Comparison of ENCODE assay signal across 14 mouse cellular contexts in the genomic region with DNA sequence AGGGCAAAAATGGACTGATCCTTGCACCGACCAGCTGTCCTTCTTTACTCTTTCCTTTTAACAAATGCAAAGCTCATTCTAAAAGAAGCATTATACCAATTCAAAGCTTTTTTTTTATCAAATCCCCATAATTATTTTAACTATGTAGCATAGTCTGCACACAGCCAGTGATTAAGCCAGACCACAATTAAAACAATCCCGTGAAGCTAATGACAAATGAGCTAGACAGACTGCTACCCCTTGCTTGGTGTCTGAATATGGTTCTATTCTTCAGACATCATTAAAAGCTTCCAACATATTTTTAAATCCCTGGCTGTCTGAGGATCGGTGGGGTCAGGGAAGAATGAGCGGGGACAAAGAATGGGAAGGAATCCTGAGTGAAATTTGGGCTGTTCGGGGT.
"Had no signal": no experiment of that assay in that cellular context is flagged by ENCODE, and none has a peak within 500 bp of the region (broad histone marks: within the 10 kb centered on the region; RNA-seq: fewer than 3 reads in every experiment).

No protein-coding gene starts in this region.

- H3K9me3 ChIP-seq: midbrain, embryonic 13.5 days; midbrain, embryonic 15.5 days; neural tube, embryonic 12.5 days; stomach, embryonic 15.5 days had no signal

- H3K4me2 ChIP-seq: lung, embryonic 14.5 days; midbrain, embryonic 11.5 days; midbrain, embryonic 13.5 days; midbrain, embryonic 15.5 days; neural tube, embryonic 12.5 days; stomach, embryonic 15.5 days had no signal

- H3K9ac ChIP-seq: lung, embryonic 14.5 days; midbrain, embryonic 13.5 days; midbrain, embryonic 15.5 days; neural tube, embryonic 12.5 days; stomach, embryonic 15.5 days had no signal

- H3K36me3 ChIP-seq: midbrain, embryonic 13.5 days; midbrain, embryonic 15.5 days; neural tube, embryonic 12.5 days; stomach, embryonic 15.5 days had no signal

- H3K27ac ChIP-seq: midbrain, embryonic 13.5 days; midbrain, embryonic 15.5 days; neural tube, embryonic 12.5 days; stomach, embryonic 15.5 days; stomach, postnatal 0 days had no signal

- H3K4me3 ChIP-seq: midbrain, embryonic 13.5 days; midbrain, embryonic 15.5 days; neural tube, embryonic 12.5 days; stomach, embryonic 15.5 days had no signal

- ATAC-seq: midbrain, embryonic 13.5 days; midbrain, embryonic 15.5 days had no signal

- H3K4me1 ChIP-seq: midbrain, embryonic 13.5 days; midbrain, embryonic 15.5 days; neural tube, embryonic 12.5 days; stomach, embryonic 15.5 days had no signal

- H3K27me3 ChIP-seq: midbrain, embryonic 13.5 days; midbrain, embryonic 15.5 days; neural tube, embryonic 12.5 days; stomach, embryonic 15.5 days had no signal

- DNase-seq: lung, adult 18-20 months; lung, embryonic 14.5 days; lung, postnatal 10 days; lung, postnatal 4 days; right cerebral cortex, postnatal 14 days; thymus, adult 2 months; thymus, postnatal 25 days; thymus, postnatal 4 days had no signal
